Mouse (Mus musculus): ENCODE results near the gene 4933425L06Rik. TPM values are rescaled to one million over a fixed set of nuclear protein-coding genes. Genes with fewer than 3 reads are reported as not detected.

4933425L06Rik gene
- total and polyA plus RNA-seq, 3 experiments, result 0.10 to 0.30 TPM; not detected in 1

DNA sequence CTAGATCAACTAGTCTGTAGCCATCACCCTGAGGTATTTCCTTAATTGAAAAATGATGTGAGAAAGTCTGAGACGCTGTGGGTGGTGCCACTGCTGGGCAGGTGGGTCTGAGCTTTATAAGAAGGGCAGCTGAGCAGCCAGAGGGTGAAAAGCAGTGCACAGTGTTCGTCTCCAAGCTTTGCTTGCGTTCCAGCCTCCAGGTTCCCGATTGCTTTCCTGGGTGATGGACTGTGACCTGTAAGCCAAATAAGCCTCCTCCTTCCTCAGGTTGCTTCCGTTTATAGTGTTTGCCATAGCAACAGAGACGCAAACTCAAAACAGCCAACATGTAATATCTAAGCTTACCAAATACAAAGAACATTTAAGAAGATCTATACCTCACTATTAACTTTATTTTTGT is 50.4 kb downstream of the 4933425L06Rik start:
- Histone ChIP-seq H3K9me3 (replicated peaks; ENCODE audit: low read length) (no peaks in the 10 kb centered on the region), H3K27ac (ENCODE audit: insufficient read depth, low read depth) (no peak overlapping the region), H3K27me3 (replicated peaks) (no peaks in the 10 kb centered on the region), H3K4me1 (ENCODE audit: control insufficient read depth in 1 of 2, insufficient read depth in 2 of 2) (no peaks in the 10 kb centered on the region), H3K79me2 (replicated peaks; ENCODE audit: control insufficient read depth, extremely low read depth, insufficient read depth, poor library complexity, severe bottlenecking) (no peaks in the 10 kb centered on the region), H3K4me2 (ENCODE audit: insufficient read depth, low read depth, poor library complexity, severe bottlenecking) (no peak overlapping the region), H3K9ac (ENCODE audit: insufficient read depth, low read depth) (no peak overlapping the region), H3K36me3 (replicated peaks in 1 of 2; ENCODE audit: control insufficient read depth in 1 of 2, insufficient read depth in 1 of 2, low read length in 1 of 2) (no peaks in the 10 kb centered on the region), H3K4me3 (replicated peaks in 1 of 3; ENCODE audit: low read depth in 2 of 3, low read length in 2 of 3, poor library complexity in 1 of 3) (no peak overlapping the region)
- DNase-seq (ENCODE audit: extremely low read depth), result no peak
- dilution Hi-C loops (cut with MboI; ENCODE audit: extremely low pct_ligation_motif_present, extremely low pct_unique_long_range_greater_than_20kb, low sequenced_read_pairs) (no loop called here), in situ Hi-C loops (cut with MboI; ENCODE audit: low pct_ligation_motif_present, low pct_unique_long_range_greater_than_20kb, low sequenced_read_pairs) (no loop called here)
- TF ChIP-seq EP300 (IDR thresholded peaks at IDR 0.05; ENCODE audit: low read length) (no peak), RCOR1 (conservative IDR thresholded peaks at IDR 0.05; ENCODE audit: low read depth, low read length) (no peak), CTCF (conservative IDR thresholded peaks at IDR 0.05 in 1 of 2, IDR thresholded peaks at IDR 0.05 in 1 of 2; ENCODE audit: low read depth in 2 of 2, low read length in 2 of 2) (no peak), SMC3 (IDR thresholded peaks at IDR 0.05; ENCODE audit: low read depth, low read length) (no peak), MXI1 (IDR thresholded peaks at IDR 0.05; ENCODE audit: low read depth, low read length) (no peak), ELF1 (IDR thresholded peaks at IDR 0.05; ENCODE audit: low read depth, low read length) (no peak)

DNA sequence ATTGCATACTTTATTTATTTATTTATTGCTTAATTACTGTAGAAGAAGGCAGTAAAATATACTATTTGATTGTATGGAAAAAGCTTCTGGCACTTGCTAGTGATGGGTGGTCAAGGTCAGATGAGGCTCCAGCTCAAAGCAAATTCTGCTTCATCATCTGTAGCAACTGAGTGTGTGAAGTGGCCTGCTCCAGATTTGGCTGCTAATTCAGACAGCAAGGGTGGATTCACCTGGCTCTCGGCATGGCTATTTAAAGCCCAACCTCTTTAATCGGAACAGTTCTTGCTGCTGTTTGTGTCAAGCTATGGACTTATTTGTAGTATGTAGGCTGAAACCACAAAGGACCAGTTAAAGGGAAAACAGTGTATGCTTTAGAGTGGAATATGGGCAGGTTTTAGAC is 50.9 kb downstream of the 4933425L06Rik start:
- H3K27me3 ChIP-seq (replicated peaks), result no peaks in the 10 kb centered on the region
- in situ Hi-C loops (cut with MboI; ENCODE audit: low pct_ligation_motif_present, low pct_unique_long_range_greater_than_20kb, low sequenced_read_pairs), result no loop called here
- H3K4me3 ChIP-seq (replicated peaks in 1 of 3; ENCODE audit: low read depth in 2 of 3, low read length in 2 of 3, poor library complexity in 1 of 3), result no peak overlapping the region
- H3K4me1 ChIP-seq (ENCODE audit: control insufficient read depth in 1 of 2, insufficient read depth in 2 of 2), result no peaks in the 10 kb centered on the region
- H3K79me2 ChIP-seq (replicated peaks; ENCODE audit: control insufficient read depth, extremely low read depth, insufficient read depth, poor library complexity, severe bottlenecking), result no peaks in the 10 kb centered on the region
- no peaks in the 10 kb centered on the region for H3K36me3 ChIP-seq (replicated peaks in 1 of 2; ENCODE audit: control insufficient read depth in 1 of 2, insufficient read depth in 1 of 2, low read length in 1 of 2)
- no peaks in the 10 kb centered on the region for H3K9me3 ChIP-seq (replicated peaks; ENCODE audit: low read length)
- dilution Hi-C loops (cut with MboI; ENCODE audit: extremely low pct_ligation_motif_present, extremely low pct_unique_long_range_greater_than_20kb, low sequenced_read_pairs), result no loop called here
- no peak overlapping the region for H3K4me2 ChIP-seq (ENCODE audit: insufficient read depth, low read depth, poor library complexity, severe bottlenecking)
- H3K27ac ChIP-seq (ENCODE audit: insufficient read depth, low read depth), result no peak overlapping the region
- DNase-seq (ENCODE audit: extremely low read depth), result no peak
- no peak for TF ChIP-seq BHLHE40 (IDR thresholded peaks at IDR 0.05; ENCODE audit: low read depth, low read length)
- TF ChIP-seq JUN (IDR thresholded peaks at IDR 0.05; ENCODE audit: insufficient read depth, low read depth, low read length), result no peak
- TF ChIP-seq MAFK (IDR thresholded peaks at IDR 0.05; ENCODE audit: insufficient replicate concordance, low read length), result no peak
- no peak for TF ChIP-seq MAZ (IDR thresholded peaks at IDR 0.05; ENCODE audit: low read depth, low read length)
- no peak for TF ChIP-seq POLR2AphosphoS2 (IDR thresholded peaks at IDR 0.05; ENCODE audit: low read depth, low read length)
- TF ChIP-seq RCOR1 (conservative IDR thresholded peaks at IDR 0.05; ENCODE audit: low read depth, low read length), result no peak
- TF ChIP-seq POLR2A (IDR thresholded peaks at IDR 0.05; ENCODE audit: low read depth, low read length), result no peak
- TF ChIP-seq IRF4 (IDR thresholded peaks at IDR 0.05; ENCODE audit: low read depth, low read length), result no peak
- no peak for TF ChIP-seq RAD21 (IDR thresholded peaks at IDR 0.05; ENCODE audit: low read depth, low read length)
- TF ChIP-seq KAT2A (IDR thresholded peaks at IDR 0.05; ENCODE audit: insufficient replicate concordance, low read length), result no peak
- no peak for TF ChIP-seq MXI1 (IDR thresholded peaks at IDR 0.05; ENCODE audit: low read depth, low read length)
- no peak for TF ChIP-seq CHD2 (IDR thresholded peaks at IDR 0.05; ENCODE audit: low read length)
- TF ChIP-seq TBP (conservative IDR thresholded peaks at IDR 0.05; ENCODE audit: low read depth, low read length), result no peak
- no peak overlapping the region for H3K9ac ChIP-seq (ENCODE audit: insufficient read depth, low read depth)

All from CH12.LX (cell line).